Mouse (Mus musculus) lung, adult 2 months (tissue): ENCODE measurements at regions not wholly inside any gene's neighbourhood (a gene's known extent, or its start where the extent isn't known, plus 50 kb on each side); places are given as distances from the start of the nearest gene placed in this dataset.

Experiments used
- CTCF ChIP-seq: fragments of 200-500 bp; IDR thresholded peaks from 2 replicates; pipeline ENCODE4 v1.5.1; 2011; ENCODE audit warnings: mild to moderate bottlenecking, low read length, control low read depth; ENCODE audit not compliant: insufficient read depth
- POLR2A ChIP-seq: fragments of 200-500 bp; IDR thresholded peaks from 2 replicates; pipeline ENCODE4 v1.6.1; 2011; ENCODE audit warnings: low read depth, mild to moderate bottlenecking, control low read depth, low read length, borderline replicate concordance; ENCODE audit errors: extremely low read depth

GRCm38 (mm10) chr13:31364369-31364768, 191.6 kb upstream of the Foxq1 start:
- TF ChIP-seq CTCF (no peak), POLR2A (no peak)
